Mouse (Mus musculus): ENCODE results near the gene Hist1h1a. TPM values are rescaled to one million over a fixed set of nuclear protein-coding genes. Genes with fewer than 3 reads are reported as not detected.
"Not testable (repeated sequence)": the region's sequence is repeated elsewhere in the genome, so short reads cannot be mapped to it uniquely, and the experiment has no call there.

Gene Hist1h1a
- 1 to 10 TPM; 4.3 to 5.4 TPM for total RNA-seq (2021)
- long read RNA-seq, experiment 1: 0 reads
- long read RNA-seq, experiment 2, partial matches to known transcripts: 0 of 1 reads
- long read RNA-seq, experiment 2, other reads (novel, unspliced or antisense): 0 of 1 reads

DNA sequence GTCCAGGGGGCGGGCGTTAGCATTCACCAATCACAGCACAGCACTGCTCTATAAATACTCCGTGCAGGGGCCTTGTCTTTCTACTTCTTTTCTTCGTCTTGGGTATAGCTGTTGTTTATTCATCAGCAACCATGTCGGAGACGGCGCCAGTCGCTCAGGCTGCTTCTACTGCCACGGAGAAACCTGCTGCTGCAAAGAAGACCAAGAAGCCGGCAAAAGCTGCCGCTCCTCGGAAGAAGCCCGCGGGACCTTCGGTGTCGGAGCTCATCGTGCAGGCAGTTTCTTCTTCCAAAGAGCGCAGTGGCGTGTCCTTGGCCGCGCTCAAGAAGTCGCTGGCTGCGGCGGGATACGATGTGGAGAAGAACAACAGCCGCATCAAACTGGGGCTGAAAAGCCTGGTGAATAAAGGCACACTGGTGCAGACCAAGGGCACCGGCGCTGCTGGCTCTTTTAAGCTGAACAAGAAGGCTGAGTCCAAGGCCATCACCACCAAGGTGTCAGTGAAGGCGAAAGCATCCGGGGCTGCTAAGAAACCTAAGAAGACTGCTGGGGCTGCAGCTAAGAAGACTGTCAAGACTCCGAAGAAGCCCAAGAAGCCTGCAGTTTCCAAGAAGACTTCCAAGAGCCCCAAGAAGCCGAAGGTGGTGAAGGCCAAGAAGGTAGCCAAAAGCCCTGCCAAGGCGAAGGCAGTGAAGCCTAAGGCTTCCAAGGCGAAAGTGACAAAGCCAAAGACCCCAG is at the start of gene Hist1h1a:
Gene Hist1h1a (plus strand): TSS at position 81 of the 738 bp plus-strand sequence.
- DNase-seq: peak; percentile 85

- DNase-seq: peak; percentile 30 to 61
Observed at GRCm38 (mm10) chr13:23716261-23717042, 47.0 kb upstream of the Hist1h1a start.

DNA sequence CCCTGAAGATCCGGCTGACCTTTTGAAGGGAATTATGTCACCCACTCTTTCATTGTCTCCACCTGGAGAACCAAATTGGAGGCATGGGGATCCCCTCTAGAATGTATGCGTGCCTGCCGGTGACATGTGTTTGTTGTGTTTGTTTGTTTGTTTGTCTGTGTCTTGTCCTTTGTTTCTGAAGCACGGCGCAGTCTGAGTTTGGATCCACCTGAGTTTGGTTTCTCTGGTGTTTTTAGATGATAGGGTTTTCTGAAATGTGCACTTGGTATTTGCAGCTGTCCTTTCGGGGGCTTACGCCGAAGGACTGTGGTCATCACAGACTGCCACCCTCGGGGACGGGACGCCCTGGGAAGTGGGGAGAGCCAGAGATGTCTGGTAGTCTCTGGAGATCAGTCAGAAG is 46.3 kb upstream of the Hist1h1a start:
- DNase-seq: no peak

GRCm38 (mm10) chr13:23717593-23718245 is 45.7 kb upstream of the Hist1h1a start:
- DNase-seq: not testable (repeated sequence)

DNA sequence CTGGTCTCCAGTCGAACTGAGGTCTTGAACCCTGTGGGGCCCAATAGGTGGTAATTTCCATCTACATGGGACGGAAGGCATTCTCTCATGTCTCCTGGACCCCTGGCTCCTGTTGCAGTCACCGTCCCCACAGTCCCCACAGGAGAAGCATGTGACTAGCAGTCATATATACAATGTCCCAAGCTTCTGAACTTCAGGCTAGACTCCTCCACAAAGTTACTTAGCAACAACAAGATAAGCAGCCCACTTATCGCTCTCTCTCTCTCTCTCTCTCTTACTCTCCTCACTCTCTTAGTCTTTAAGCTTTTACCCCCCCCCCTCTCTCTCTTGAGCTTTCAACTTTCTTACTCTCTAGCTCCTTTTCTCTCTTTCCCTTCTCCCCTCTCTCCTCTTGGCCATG is 39.2 kb upstream of the Hist1h1a start:
- no peak for DNase-seq

DNA sequence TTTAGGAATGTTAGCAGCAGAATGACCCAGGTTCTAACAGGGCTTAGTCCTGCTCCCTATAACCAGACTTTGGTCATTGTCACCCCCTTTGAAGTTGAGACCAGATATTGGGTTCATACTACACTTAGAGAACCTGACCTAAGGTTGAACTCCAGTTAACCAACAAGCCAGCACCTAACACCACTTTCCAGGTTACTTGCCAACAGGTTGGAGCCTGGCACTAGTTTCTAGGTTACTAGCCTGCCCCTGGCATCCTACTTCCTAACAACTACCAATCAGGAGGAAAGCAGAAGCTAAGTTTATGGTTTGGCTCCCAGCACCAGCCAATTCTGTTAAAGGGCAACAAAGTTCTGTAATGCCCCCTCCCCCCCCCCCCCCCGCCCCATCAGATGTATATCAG is 38.3 kb upstream of the Hist1h1a start:
- DNase-seq: no peak

GRCm38 (mm10) chr13:23728472-23729191 is 34.8 kb upstream of the Hist1h1a start:
- no peak for DNase-seq

GRCm38 (mm10) chr13:23729192-23729525 is 34.3 kb upstream of the Hist1h1a start:
- peak; percentile 54 to 76 for DNase-seq

GRCm38 (mm10) chr13:23729706-23730105 is 33.8 kb upstream of the Hist1h1a start:
- DNase-seq: no peak

- DNase-seq: peak; percentile 61 to 63
Observed at GRCm38 (mm10) chr13:23730479-23730878, 33.0 kb upstream of the Hist1h1a start.

DNA sequence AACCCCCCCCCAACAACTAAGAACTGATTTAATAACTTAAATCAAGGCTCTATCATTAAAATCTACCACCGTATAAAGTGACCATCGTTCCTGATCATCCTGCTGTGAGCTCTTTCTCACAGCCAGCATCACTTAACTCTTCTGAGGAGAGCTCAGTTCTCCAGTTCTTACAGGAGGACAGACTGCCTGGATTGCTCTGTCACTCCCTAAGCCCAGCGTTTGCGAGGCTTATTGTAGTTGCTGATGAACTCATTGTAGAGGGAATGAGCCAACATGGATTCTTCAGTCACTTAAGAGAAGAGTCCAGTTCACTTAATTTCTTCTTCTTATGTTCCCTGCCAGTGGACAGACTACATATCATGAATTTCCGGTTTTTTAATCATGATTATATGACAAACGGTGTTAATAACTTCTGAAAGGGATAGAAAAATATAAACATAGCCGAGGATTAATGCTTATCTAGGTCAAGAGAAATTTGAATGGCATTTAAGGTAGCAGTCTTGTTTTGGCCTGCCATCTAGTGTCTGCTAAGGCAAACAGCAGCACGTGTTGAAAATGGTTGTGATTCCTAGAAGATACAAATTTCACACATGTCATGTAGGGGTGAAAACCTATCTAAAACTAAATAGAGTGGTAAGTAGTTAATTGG is 31.2 kb upstream of the Hist1h1a start:
- DNase-seq: peak; percentile 54 to 63

DNA sequence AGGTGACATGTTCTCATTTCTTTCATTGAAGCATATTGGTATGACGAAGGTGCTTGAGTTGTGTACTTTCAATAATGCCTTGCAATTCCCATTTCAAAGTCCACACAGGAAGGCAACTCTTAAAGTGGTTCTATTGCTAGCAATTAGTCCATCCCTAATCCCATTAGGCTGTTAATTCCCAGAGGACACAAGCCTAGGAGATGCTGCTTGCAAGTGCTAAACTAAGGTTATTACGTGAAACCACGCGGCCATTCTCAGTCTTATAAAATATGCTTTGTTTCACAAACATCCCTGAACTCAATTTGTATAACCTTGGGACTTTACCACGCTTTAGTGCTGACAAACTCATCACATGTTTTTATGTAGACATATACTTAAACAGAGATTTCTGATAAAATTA is 26.4 kb upstream of the Hist1h1a start:
- DNase-seq: no peak

DNA sequence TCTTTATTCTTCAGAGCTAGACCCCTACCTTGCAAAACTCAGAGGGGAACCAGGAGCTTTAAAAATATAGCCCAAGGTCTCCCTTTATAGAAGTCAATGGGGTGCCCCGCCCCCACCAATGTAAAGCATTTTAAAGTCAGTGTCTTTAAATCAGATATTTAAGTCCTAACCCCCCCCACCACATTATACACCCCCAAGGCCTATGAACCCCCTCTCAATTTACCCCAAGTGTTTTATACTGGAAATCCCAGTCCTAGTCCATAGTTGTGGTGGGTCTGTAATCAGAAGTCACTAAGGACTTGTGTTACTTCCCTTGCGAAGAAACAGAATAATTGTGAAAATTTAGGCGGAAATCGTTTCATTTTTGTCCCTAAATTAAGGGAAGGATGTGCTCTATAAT is 25.4 kb upstream of the Hist1h1a start:
- DNase-seq: no peak

DNA sequence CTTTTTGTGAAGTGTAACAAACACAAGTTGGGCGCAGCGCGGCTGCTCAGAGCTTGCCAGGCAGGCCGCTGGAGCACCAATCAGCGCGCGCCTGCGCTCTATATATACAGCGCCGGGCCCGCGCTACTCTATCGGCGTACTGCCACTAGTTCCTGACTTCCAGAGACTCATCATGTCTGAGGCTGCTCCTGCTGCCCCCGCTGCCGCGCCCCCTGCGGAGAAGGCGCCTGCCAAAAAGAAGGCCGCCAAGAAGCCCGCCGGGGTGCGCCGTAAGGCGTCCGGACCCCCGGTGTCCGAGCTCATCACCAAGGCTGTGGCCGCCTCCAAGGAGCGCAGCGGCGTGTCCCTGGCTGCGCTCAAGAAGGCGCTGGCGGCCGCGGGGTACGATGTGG is 24.8 kb upstream of the Hist1h1a start, which contains the start of gene Hist1h1c:
Gene Hist1h1c (plus strand): TSS at position 132 of the 392 bp plus-strand sequence.
- DNase-seq: peak; percentile 92 to 94

- peak; percentile 94 to 99 for DNase-seq
Observed at GRCm38 (mm10) chr13:23739069-23739921, 24.2 kb upstream of the Hist1h1a start.

GRCm38 (mm10) chr13:23739922-23740252 is 23.6 kb upstream of the Hist1h1a start:
- no peak for DNase-seq

DNA sequence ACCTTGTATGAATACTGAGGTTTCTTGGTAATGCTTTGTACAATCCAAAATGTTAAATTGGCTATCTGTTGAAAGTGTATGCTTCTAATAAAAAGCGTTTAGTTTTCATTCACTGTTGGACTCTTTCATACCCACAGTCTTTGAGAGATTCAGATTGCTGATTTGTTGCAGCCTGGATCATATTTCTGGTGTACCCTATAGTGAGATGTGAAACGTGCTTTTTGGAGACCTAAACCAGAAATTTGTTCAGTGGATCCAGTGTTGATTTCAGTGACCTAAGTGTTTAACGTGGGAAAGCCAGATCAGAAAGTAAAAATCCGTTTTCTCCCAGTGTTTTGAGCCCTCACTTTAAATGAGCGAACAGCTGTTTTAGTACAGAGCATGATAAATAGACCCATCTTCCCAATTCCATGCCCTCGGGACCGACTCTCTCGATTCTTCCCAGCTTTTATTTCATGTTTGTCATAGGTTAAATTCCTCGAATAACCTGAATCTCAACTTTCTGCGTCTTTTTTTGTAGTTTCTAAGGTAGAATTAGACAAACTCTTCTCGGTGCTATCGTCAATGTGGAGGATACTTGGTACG is 23.1 kb upstream of the Hist1h1a start:
- peak in 1 of 2 experiments; percentile 43 for DNase-seq

- DNase-seq: no peak
Observed at GRCm38 (mm10) chr13:23740910-23741309, 22.6 kb upstream of the Hist1h1a start.

- DNase-seq: no peak
Observed at GRCm38 (mm10) chr13:23742007-23742406, 21.5 kb upstream of the Hist1h1a start.

DNA sequence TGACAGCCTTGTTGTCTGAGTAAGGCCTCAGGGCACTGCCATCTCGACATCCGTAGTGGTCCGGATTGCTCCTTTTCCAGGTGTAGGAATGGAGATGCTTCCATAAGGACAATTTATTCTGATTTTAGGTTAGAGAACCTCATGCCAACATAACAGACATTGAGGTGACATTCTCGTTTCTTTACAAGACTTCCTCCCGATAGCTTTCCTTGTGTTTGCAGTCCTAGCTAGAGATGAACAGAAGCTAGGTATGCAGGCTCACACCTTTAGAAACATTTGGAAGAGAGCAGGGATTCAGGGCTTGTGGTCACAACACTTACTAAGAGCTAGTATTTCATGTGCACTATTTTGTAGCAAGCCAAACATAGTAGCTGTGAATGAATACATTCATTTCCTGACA is 20.3 kb upstream of the Hist1h1a start:
- no peak for DNase-seq

All from heart, adult 18-20 months (tissue).